Mouse (Mus musculus) liver, embryonic 16.5 days (tissue): Measurements from ENCODE around the gene Man2b1. TPM values are rescaled to one million over a fixed set of nuclear protein-coding genes. Genes with fewer than 3 reads are reported as not detected.

ENCODE experiments used
- ATAC-seq: fragments of 200-750 bp; cut with Nextera tagmentation; 2 replicates; pipeline ENCODE4 v1.8.0; 2017; ENCODE audit warnings: low read depth, mild to moderate bottlenecking, moderate number of reproducible peaks, moderate library complexity
- H3K27ac ChIP-seq: fragments of 300-500 bp; sonication (generic); 2 replicates; pipeline ENCODE4 v1.5.1; 2014; ENCODE audit warnings: mild to moderate bottlenecking, low read length
- H3K27me3 ChIP-seq: fragments of 300-500 bp; sonication (generic); 2 replicates; pipeline ENCODE4 v1.6.1; 2014; ENCODE audit warnings: low read depth, low read length, mixed read lengths; ENCODE audit not compliant: control insufficient read depth, insufficient read depth
- H3K36me3 ChIP-seq: fragments of 300-500 bp; sonication (generic); 2 replicates; pipeline ENCODE4 v1.6.1; 2014; ENCODE audit warnings: mild to moderate bottlenecking; ENCODE audit not compliant: control insufficient read depth, insufficient read depth
- H3K4me1 ChIP-seq: fragments of 300-500 bp; sonication (generic); 2 replicates; pipeline ENCODE4 v1.6.1; 2014; ENCODE audit warnings: low read depth, low read length, mixed read lengths; ENCODE audit not compliant: control insufficient read depth
- H3K4me2 ChIP-seq: fragments of 300-500 bp; sonication (generic); 2 replicates; pipeline ENCODE4 v1.6.1; 2014; ENCODE audit warnings: low read depth, low read length, mixed read lengths
- H3K4me3 ChIP-seq: fragments of 300-500 bp; sonication (generic); 2 replicates; pipeline ENCODE4 v1.5.1; 2014; ENCODE audit warnings: low read depth, mild to moderate bottlenecking, low read length
- H3K9ac ChIP-seq: fragments of 300-500 bp; sonication (generic); 2 replicates; pipeline ENCODE4 v1.6.1; 2014; ENCODE audit warnings: low read depth, low read length
- H3K9me3 ChIP-seq: fragments of 300-500 bp; sonication (generic); replicated peaks from 2 replicates; pipeline ENCODE4 v1.6.1; 2016; ENCODE audit warnings: low read length; ENCODE audit not compliant: control insufficient read depth
- WGBS: fragments of 180-500 bp; shearing (Covaris S2); extraction: QIAGEN DNeasy Blood & Tissue Kit; methylation state at CpG from one replicate; pipeline ENCODE4 v1.1.7; 2014; ENCODE audit not compliant: insufficient replicate concordance; 5-methylcytosine and 5-hydroxymethylcytosine counted together
- polyA plus RNA-seq: library from polyadenylated mRNA; unstranded; fragments of >200 nt; fragmentation: Nextera tagmentation; extraction: Ambion mirVana; gene quantifications from 2 replicates; pipeline ENCODE4 v1.2.1, GENCODE M21; 2015

Gene Man2b1
- polyA plus RNA-seq, 1 experiment from 2014 or later, result 44.4 TPM

- Histone ChIP-seq H3K9ac (peak overlapping the region; percentile 90), H3K4me2 (peak overlapping the region; percentile 90), H3K27me3 (no peaks in the 10 kb centered on the region), H3K9me3 (no peaks in the 10 kb centered on the region), H3K36me3 (peaks cover 28% of the 10 kb centered on the region), H3K27ac (peak overlapping the region; percentile 97), H3K4me1 (peaks cover 51% of the 10 kb centered on the region), H3K4me3 (peak overlapping the region; percentile 76)
- under 1% methylated on average over 50 of the region's 57 CpGs for WGBS
- ATAC-seq, result peak; percentile 19
Observed at GRCm38 (mm10) chr8:85037681-85038531, 45.2 kb upstream of the Man2b1 start.

- Histone ChIP-seq H3K27me3 (no peaks in the 10 kb centered on the region), H3K9ac (no peak overlapping the region), H3K27ac (no peak overlapping the region), H3K4me3 (no peak overlapping the region), H3K9me3 (no peaks in the 10 kb centered on the region), H3K4me2 (no peak overlapping the region), H3K4me1 (peaks cover 18% of the 10 kb centered on the region), H3K36me3 (peaks cover 75% of the 10 kb centered on the region)
- WGBS, result 80% methylated on average over 6 of the region's 6 CpGs
- no peak for ATAC-seq
Observed at GRCm38 (mm10) chr8:85043619-85044018, 39.5 kb upstream of the Man2b1 start.

- Histone ChIP-seq H3K4me3 (no peak overlapping the region), H3K4me2 (no peak overlapping the region), H3K27ac (no peak overlapping the region), H3K36me3 (peaks cover 40% of the 10 kb centered on the region), H3K9me3 (no peaks in the 10 kb centered on the region), H3K27me3 (no peaks in the 10 kb centered on the region), H3K4me1 (peaks cover 10% of the 10 kb centered on the region), H3K9ac (no peak overlapping the region)
- no peak for ATAC-seq
- WGBS, result 66% methylated on average over 7 of the region's 7 CpGs
Observed at GRCm38 (mm10) chr8:85057367-85057766, 25.7 kb upstream of the Man2b1 start.

- under 1% methylated on average over 52 of the region's 53 CpGs for WGBS
- peak within 1 kb of the TSS; percentile 94 for H3K4me2 ChIP-seq
- ATAC-seq, result peak; percentile 84
- peak within 1 kb of the TSS; percentile 82 for H3K4me3 ChIP-seq
- H3K27ac ChIP-seq, result no peak within 1 kb of the TSS; the same call in 1 of the 2 replicates
- peak within 1 kb of the TSS; percentile 68 for H3K9ac ChIP-seq
- H3K36me3 ChIP-seq, result peaks cover 13% of the 10 kb centered on the region
- H3K9me3 ChIP-seq, result no peaks in the 10 kb centered on the region
- no peaks in the 10 kb centered on the region for H3K27me3 ChIP-seq
- peaks cover 10% of the 10 kb centered on the region for H3K4me1 ChIP-seq
Observed at GRCm38 (mm10) chr8:85059879-85060616, 23.0 kb upstream of the Man2b1 start, which contains the start of gene Fbxw9. Fbxw9 (plus strand) TSS chr8:85060055.

- no peaks in the 10 kb centered on the region for H3K9me3 ChIP-seq
- WGBS, result 83% methylated on average over 4 of the region's 4 CpGs
- peaks cover 10% of the 10 kb centered on the region for H3K4me1 ChIP-seq
- no peak overlapping the region for H3K4me2 ChIP-seq
- H3K36me3 ChIP-seq, result no peaks in the 10 kb centered on the region
- no peak overlapping the region for H3K27ac ChIP-seq
- no peak overlapping the region for H3K4me3 ChIP-seq
- H3K27me3 ChIP-seq, result no peaks in the 10 kb centered on the region
- H3K9ac ChIP-seq, result no peak overlapping the region
- ATAC-seq, result no peak
Observed at GRCm38 (mm10) chr8:85062603-85063002, 20.5 kb upstream of the Man2b1 start.

GRCm38 (mm10) chr8:85065213-85065612, 17.9 kb upstream of the Man2b1 start:
- no peak overlapping the region for H3K4me2 ChIP-seq
- no peak overlapping the region for H3K27ac ChIP-seq
- 47% methylated on average over 2 of the region's 2 CpGs for WGBS

GRCm38 (mm10) chr8:85067155-85067554, 15.9 kb upstream of the Man2b1 start:
- no peak overlapping the region for H3K4me3 ChIP-seq
- no peak overlapping the region for H3K4me2 ChIP-seq
- no peaks in the 10 kb centered on the region for H3K27me3 ChIP-seq
- 77% methylated on average over 2 of the region's 2 CpGs for WGBS
- H3K9ac ChIP-seq, result no peak overlapping the region
- no peak for ATAC-seq
- no peaks in the 10 kb centered on the region for H3K9me3 ChIP-seq
- H3K4me1 ChIP-seq, result peaks cover 13% of the 10 kb centered on the region
- H3K36me3 ChIP-seq, result no peaks in the 10 kb centered on the region
- no peak overlapping the region for H3K27ac ChIP-seq

More at GRCm38 (mm10) chr8:85065213-85065612, 17.9 kb upstream of the Man2b1 start:
- ATAC-seq, result peak; percentile 73
- no peak overlapping the region for H3K4me3 ChIP-seq
- H3K9ac ChIP-seq, result no peak overlapping the region
- H3K4me1 ChIP-seq, result peaks cover 9% of the 10 kb centered on the region
- no peaks in the 10 kb centered on the region for H3K36me3 ChIP-seq
- no peaks in the 10 kb centered on the region for H3K9me3 ChIP-seq
- no peaks in the 10 kb centered on the region for H3K27me3 ChIP-seq

GRCm38 (mm10) chr8:85067982-85068381, 15.1 kb upstream of the Man2b1 start, which contains the start of gene Gm5741:
Gm5741 (minus strand) TSS chr8:85067982.
- H3K4me2 ChIP-seq, result no peak within 1 kb of the TSS
- no peak within 1 kb of the TSS for H3K27ac ChIP-seq
- ATAC-seq, result no peak
- H3K4me3 ChIP-seq, result no peak within 1 kb of the TSS
- H3K36me3 ChIP-seq, result no peaks in the 10 kb centered on the region
- H3K4me1 ChIP-seq, result peaks cover 19% of the 10 kb centered on the region
- H3K27me3 ChIP-seq, result no peaks in the 10 kb centered on the region
- no peaks in the 10 kb centered on the region for H3K9me3 ChIP-seq
- H3K9ac ChIP-seq, result no peak within 1 kb of the TSS

GRCm38 (mm10) chr8:85071041-85071440, 12.0 kb upstream of the Man2b1 start:
- Histone ChIP-seq H3K27ac (peak overlapping the region; percentile 92), H3K9me3 (no peaks in the 10 kb centered on the region), H3K4me2 (peak overlapping the region; percentile 89), H3K4me3 (peak overlapping the region; percentile 96), H3K4me1 (peaks cover 35% of the 10 kb centered on the region), H3K9ac (0 out of 2 replicates have a peak overlapping the region, but pooled peaks have one; percentile 1), H3K36me3 (peaks cover 17% of the 10 kb centered on the region), H3K27me3 (no peaks in the 10 kb centered on the region)
- 57% methylated on average over 5 of the region's 5 CpGs for WGBS
- ATAC-seq, result peak; percentile 49
